ENCODE assay signal across 8 mouse cellular contexts in the genomic region with DNA sequence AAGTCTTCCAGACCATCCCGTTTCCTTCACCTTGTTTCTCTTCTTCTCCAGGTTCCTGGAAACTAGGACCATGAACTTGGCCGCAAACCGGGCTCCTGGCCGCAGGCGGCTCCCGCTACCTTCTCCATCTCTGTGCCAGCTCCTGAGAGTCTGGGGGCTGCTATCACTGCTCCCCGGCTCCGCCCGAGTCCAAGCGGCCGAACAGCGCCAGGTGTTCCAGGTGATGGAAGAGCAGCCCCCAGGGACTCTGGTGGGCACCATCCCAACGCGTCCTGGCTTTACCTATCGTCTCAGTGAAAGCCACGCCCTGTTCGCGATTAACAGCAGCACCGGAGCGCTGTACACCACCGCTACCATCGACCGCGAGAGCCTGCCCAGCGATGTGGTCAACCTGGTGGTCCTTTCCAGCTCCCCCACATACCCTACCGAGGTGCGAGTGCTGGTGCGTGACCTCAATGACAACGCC. TPM values are rescaled to one million over a fixed set of nuclear protein-coding genes. Genes with fewer than 3 reads are reported as not detected.
DNase-seq lines count a peak whose midpoint lies in the region; ATAC-seq and TF ChIP-seq lines count a peak whose summit lies in the region.

Gene Fat4, plus strand, starts transcription at position 51 of the 466 bp plus-strand sequence.

- DNase-seq in kidney, adult 2 months = no peak
- DNase-seq in kidney, adult 11 months = no peak
- peak; percentile 12 for DNase-seq in ES-CJ7 (ENCODE audit: low read depth, low spot score)
- DNase-seq in embryonic facial prominence, embryonic 10.5 days (ENCODE audit: low spot score) = no peak
- peak; percentile 51 for DNase-seq in hindbrain, embryonic 14.5 days (ENCODE audit: low spot score)
- no peak for DNase-seq in urinary bladder, postnatal 14 days (ENCODE audit: low spot score)
- no peak for DNase-seq in ovary, adult 18-20 months (ENCODE audit: low spot score)

- H3K4me3 ChIP-seq in kidney, adult 2 months (ENCODE audit: insufficient read depth, low read depth, low read length) = peak within 1 kb of the TSS; percentile 57
- H3K4me3 ChIP-seq in embryonic facial prominence, embryonic 10.5 days = peak within 1 kb of the TSS; percentile 73
- peak within 1 kb of the TSS; percentile 77 for H3K4me3 ChIP-seq in hindbrain, embryonic 14.5 days (replicated peaks; ENCODE audit: low read length)
- H3K4me3 ChIP-seq in liver, embryonic 16.5 days (ENCODE audit: low read depth, low read length) = peak within 1 kb of the TSS; percentile 62

- H3K36me3 ChIP-seq in kidney, adult 2 months (ENCODE audit: control insufficient read depth, insufficient read depth, low read length) = no peaks in the 10 kb centered on the region
- peaks cover 41% of the 10 kb centered on the region for H3K36me3 ChIP-seq in embryonic facial prominence, embryonic 10.5 days (replicated peaks)
- peaks cover 28% of the 10 kb centered on the region for H3K36me3 ChIP-seq in hindbrain, embryonic 14.5 days (replicated peaks; ENCODE audit: control insufficient read depth, insufficient read depth)
- no peaks in the 10 kb centered on the region for H3K36me3 ChIP-seq in liver, embryonic 16.5 days (ENCODE audit: control insufficient read depth, insufficient read depth)

- no peaks in the 10 kb centered on the region for H3K27me3 ChIP-seq in kidney, adult 2 months (replicated peaks; ENCODE audit: control insufficient read depth, insufficient read depth, low read length)
- peaks cover 30% of the 10 kb centered on the region for H3K27me3 ChIP-seq in embryonic facial prominence, embryonic 10.5 days (replicated peaks; ENCODE audit: low read depth, poor library complexity, severe bottlenecking)
- H3K27me3 ChIP-seq in hindbrain, embryonic 14.5 days (ENCODE audit: control insufficient read depth, insufficient read depth, low read length) = no peaks in the 10 kb centered on the region
- H3K27me3 ChIP-seq in liver, embryonic 16.5 days (ENCODE audit: control insufficient read depth, insufficient read depth, low read depth, low read length) = peaks cover 31% of the 10 kb centered on the region

- peak within 1 kb of the TSS; percentile 87 for H3K4me2 ChIP-seq in hindbrain, embryonic 14.5 days (replicated peaks)
- peak within 1 kb of the TSS; percentile 71 for H3K4me2 ChIP-seq in liver, embryonic 16.5 days (ENCODE audit: low read depth, low read length)

- peak within 1 kb of the TSS; percentile 79 for H3K9ac ChIP-seq in hindbrain, embryonic 14.5 days
- peak within 1 kb of the TSS; percentile 16; the same call in 1 of the 2 replicates for H3K9ac ChIP-seq in liver, embryonic 16.5 days (ENCODE audit: low read depth, low read length)

- no peak for TF ChIP-seq POLR2A in kidney, adult 2 months (IDR thresholded peaks at IDR 0.05; ENCODE audit: low read depth, low read length)

- H3K9me3 ChIP-seq in embryonic facial prominence, embryonic 10.5 days = peaks cover 13% of the 10 kb centered on the region
- H3K9me3 ChIP-seq in hindbrain, embryonic 14.5 days (ENCODE audit: control insufficient read depth, low read length) = no peaks in the 10 kb centered on the region
- H3K9me3 ChIP-seq in liver, embryonic 16.5 days (replicated peaks; ENCODE audit: control insufficient read depth, low read length) = no peaks in the 10 kb centered on the region

- under 1% methylated on average over 29 of the region's 29 CpGs for WGBS in kidney, adult 2 months
- 1% methylated on average over 29 of the region's 29 CpGs for WGBS in embryonic facial prominence, embryonic 10.5 days
- WGBS in hindbrain, embryonic 14.5 days = under 1% methylated on average over 29 of the region's 29 CpGs
- under 1% methylated on average over 29 of the region's 29 CpGs for WGBS in liver, embryonic 16.5 days (ENCODE audit: insufficient replicate concordance)

- no peak for ATAC-seq in hindbrain, embryonic 14.5 days (ENCODE audit: low FRiP score)
- ATAC-seq in liver, embryonic 16.5 days (ENCODE audit: low read depth) = no peak

- H3K27ac ChIP-seq in kidney, adult 2 months (ENCODE audit: insufficient read depth, low read depth, low read length) = peak within 1 kb of the TSS; percentile 31; the same call in 1 of the 2 replicates
- H3K27ac ChIP-seq in embryonic facial prominence, embryonic 10.5 days (replicated peaks) = peak within 1 kb of the TSS; percentile 93
- peak within 1 kb of the TSS; percentile 93 for H3K27ac ChIP-seq in hindbrain, embryonic 14.5 days
- H3K27ac ChIP-seq in liver, embryonic 16.5 days (ENCODE audit: low read length) = no peak within 1 kb of the TSS; the same call in 1 of the 2 replicates

- no peaks in the 10 kb centered on the region for H3K4me1 ChIP-seq in kidney, adult 2 months (ENCODE audit: control insufficient read depth, insufficient read depth, low read length)
- peaks cover 52% of the 10 kb centered on the region for H3K4me1 ChIP-seq in embryonic facial prominence, embryonic 10.5 days
- peaks cover 40% of the 10 kb centered on the region for H3K4me1 ChIP-seq in hindbrain, embryonic 14.5 days (replicated peaks; ENCODE audit: control insufficient read depth, insufficient read depth, low read length)
- no peaks in the 10 kb centered on the region; the same call in none of the 2 replicates for H3K4me1 ChIP-seq in liver, embryonic 16.5 days (ENCODE audit: control insufficient read depth, low read depth, low read length)

- no peak for TF ChIP-seq CTCF in kidney, adult 2 months (conservative IDR thresholded peaks at IDR 0.05; ENCODE audit: insufficient read depth, insufficient read length, low read depth, low read length)

RNA-seq across cellular contexts. Expression of gene Fat4, which starts in this region (rescaled TPM):
- 1.6 TPM in 2 replicates for polyA plus RNA-seq in kidney, adult 2 months (2012; rRNA removed)
- 7.1 and 7.6 TPM in 2 replicates for polyA plus RNA-seq in embryonic facial prominence, embryonic 10.5 days (2016; fragmentation: Nextera tagmentation; extraction: Ambion mirVana)
- polyA plus RNA-seq in hindbrain, embryonic 14.5 days (2014; fragmentation: Nextera tagmentation; extraction: Ambion mirVana) = 15.8 and 18.2 TPM in 2 replicates
- 0.16 and 0.27 TPM in 2 replicates for polyA plus RNA-seq in liver, embryonic 16.5 days (2015; fragmentation: Nextera tagmentation; extraction: Ambion mirVana)

Comparison
In these comparisons a context has a peak if more than half of its experiments do, and no peak if none do; other contexts are left out.
1. DNase-seq: peak in ES-CJ7 (single experiment) and hindbrain, embryonic 14.5 days (single experiment); none in kidney, adult 2 months (single experiment), kidney, adult 11 months (single experiment), embryonic facial prominence, embryonic 10.5 days (single experiment), urinary bladder, postnatal 14 days (single experiment) and ovary, adult 18-20 months (single experiment).
2. Peak in every context shown above with its lines, with median percentiles within 50 percentile points of each other: H3K4me3 ChIP-seq.